Mouse (Mus musculus) cerebellum, adult 2 months (tissue): ENCODE results near the gene Pdzd3.

Source experiments
- CTCF ChIP-seq: fragments of 200-500 bp; IDR thresholded peaks from 2 replicates; pipeline ENCODE4 v1.5.1; 2011; ENCODE audit warnings: low read depth, mild to moderate bottlenecking, control low read depth, low read length, moderate library complexity, borderline replicate concordance; ENCODE audit not compliant: insufficient read depth
- POLR2A ChIP-seq: fragments of 200-500 bp; IDR thresholded peaks from 2 replicates; pipeline ENCODE4 v1.6.1; 2011; ENCODE audit warnings: low read length, control low read depth, borderline replicate concordance; ENCODE audit not compliant: insufficient read depth

- TF ChIP-seq POLR2A (peak; percentile 32; the same call in 1 of the 2 replicates), CTCF (peak; percentile 87)
Measured at GRCm38 (mm10) chr9:44233802-44234478, 17.3 kb downstream of the Pdzd3 start, which contains the start of gene Cbl.
